Mouse (Mus musculus): ENCODE measurements at regions not wholly inside any gene's neighbourhood (a gene's known extent, or its start where the extent isn't known, plus 50 kb on each side); places are given as distances from the start of the nearest gene placed in this dataset.

- Histone ChIP-seq H3K9me3 (no peaks in the 10 kb centered on the region), H3K27ac (no peak overlapping the region), H3K4me1 (replicated peaks) (no peaks in the 10 kb centered on the region), H3K27me3 (no peaks in the 10 kb centered on the region), H3K4me3 (replicated peaks) (no peak overlapping the region), H3K4me2 (replicated peaks) (no peak overlapping the region), H3K36me3 (no peaks in the 10 kb centered on the region), H3K9ac (replicated peaks) (no peak overlapping the region)
- ATAC-seq, result no peak
- 72% methylated on average over 4 of the region's 4 CpGs for WGBS
Measured at GRCm38 (mm10) chr16:26164066-26164465, 58.5 kb upstream of the P3h2 start.

GRCm38 (mm10) chr16:26163401-26163800, 57.8 kb upstream of the P3h2 start:
- no peaks in the 10 kb centered on the region for H3K36me3 ChIP-seq
- WGBS, result 78% methylated on average over 2 of the region's 2 CpGs
- H3K9me3 ChIP-seq, result no peaks in the 10 kb centered on the region
- no peak overlapping the region for H3K4me2 ChIP-seq (replicated peaks)
- H3K4me3 ChIP-seq (replicated peaks), result no peak overlapping the region
- no peak for ATAC-seq
- H3K9ac ChIP-seq (replicated peaks), result no peak overlapping the region
- no peak overlapping the region for H3K27ac ChIP-seq
- H3K4me1 ChIP-seq (replicated peaks), result no peaks in the 10 kb centered on the region
- H3K27me3 ChIP-seq, result no peaks in the 10 kb centered on the region

GRCm38 (mm10) chr16:26157606-26158005, 52.0 kb upstream of the P3h2 start:
- Histone ChIP-seq H3K9me3 (no peaks in the 10 kb centered on the region), H3K4me1 (replicated peaks) (no peaks in the 10 kb centered on the region), H3K4me3 (replicated peaks) (no peak overlapping the region), H3K27me3 (no peaks in the 10 kb centered on the region), H3K27ac (no peak overlapping the region), H3K36me3 (no peaks in the 10 kb centered on the region), H3K4me2 (replicated peaks) (no peak overlapping the region), H3K9ac (replicated peaks) (no peak overlapping the region)
- no peak for ATAC-seq
- 94% methylated on average over 5 of the region's 5 CpGs for WGBS

Measured in midbrain, embryonic 13.5 days (tissue).